Mouse (Mus musculus): Measurements from ENCODE around the gene Olfml2a.
A peak's percentile ranks its signal among the peaks of the same experiment; 100 is the strongest.

Olfml2a gene

DNA sequence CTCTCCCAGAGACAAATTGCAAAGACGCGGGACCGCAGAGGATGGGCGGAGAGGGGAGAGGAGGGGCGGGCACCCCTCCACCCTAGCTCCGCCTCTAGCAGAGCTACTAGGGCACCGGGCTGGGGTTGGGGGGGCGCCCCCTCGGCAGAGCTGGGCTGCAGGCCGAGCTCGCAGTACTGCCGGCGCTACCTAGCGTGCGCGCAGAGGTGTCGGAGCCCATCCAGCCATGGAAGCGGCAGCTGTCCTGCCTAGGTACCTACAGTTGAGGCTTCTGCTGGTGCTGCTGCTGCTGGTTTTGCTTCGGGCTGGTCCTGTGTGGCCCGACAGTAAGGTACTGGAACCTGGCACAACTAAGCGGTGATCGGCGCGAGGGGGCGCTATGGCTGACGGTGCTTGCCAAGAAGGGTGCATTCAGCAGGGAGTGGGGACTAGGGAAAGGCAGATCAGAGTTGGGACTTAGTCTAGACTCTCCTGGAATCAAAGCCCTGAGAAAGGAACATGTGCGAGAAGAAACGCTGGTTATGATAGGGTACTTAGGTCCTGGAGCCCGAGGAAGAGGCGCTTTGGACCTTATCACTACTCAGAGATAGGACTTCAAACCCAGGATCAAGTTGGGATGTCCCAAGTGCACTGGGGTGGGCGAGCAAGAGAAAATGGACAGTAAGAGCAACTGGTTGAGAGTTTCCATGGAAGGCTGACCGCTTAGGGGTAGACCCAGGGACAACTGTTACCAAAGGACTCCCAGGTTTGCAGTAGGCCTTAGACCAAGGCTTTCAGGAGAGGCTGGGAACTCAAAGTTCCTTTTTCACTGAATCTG is at the start of gene Olfml2a:
Gene Olfml2a, plus strand, starts transcription at position 128 of the 817 bp plus-strand sequence.
- peak; percentile 69 to 74 for DNase-seq (ENCODE audit: low spot score in 2 of 2)

DNA sequence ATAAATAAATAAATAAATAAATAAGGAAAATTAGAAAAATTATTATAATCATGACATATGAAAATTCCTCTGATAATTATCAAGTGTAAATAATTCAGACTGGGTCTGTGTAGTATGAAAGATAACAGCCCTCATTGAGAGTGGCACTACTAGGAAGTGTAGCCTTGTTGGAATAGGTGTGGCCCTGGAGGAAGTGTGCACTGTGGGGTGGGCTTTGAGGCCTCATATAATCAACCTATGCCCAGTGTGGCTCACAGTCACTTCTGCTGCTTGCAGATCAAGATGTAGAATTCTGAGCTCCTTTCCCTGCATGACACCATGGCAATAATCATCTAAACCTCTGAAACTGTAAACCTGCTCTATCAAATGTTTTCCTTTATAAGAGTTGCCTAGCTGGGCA is 28.9 kb upstream of the Olfml2a start:
- no peak for DNase-seq (ENCODE audit: low spot score in 2 of 2)

DNA sequence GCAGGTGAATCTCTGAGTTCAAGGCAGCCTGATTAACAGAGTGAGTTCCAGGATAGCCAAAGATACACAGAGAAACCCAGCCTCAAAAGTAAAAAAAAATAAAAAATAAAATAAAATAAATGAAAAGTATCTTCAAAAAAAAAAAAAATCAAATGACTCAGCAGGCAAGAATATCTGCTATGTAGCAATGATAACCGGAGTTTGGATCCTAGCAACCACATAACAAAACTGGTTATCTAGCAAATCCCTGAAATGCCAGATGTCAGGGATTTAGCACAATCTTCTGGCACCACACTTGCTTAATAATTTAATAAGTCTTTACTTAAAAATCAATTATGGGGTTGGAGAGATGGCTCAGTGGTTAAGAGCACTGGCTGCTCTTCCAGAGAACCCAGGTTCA is 27.5 kb upstream of the Olfml2a start:
- DNase-seq (ENCODE audit: low spot score in 2 of 2): no peak

DNA sequence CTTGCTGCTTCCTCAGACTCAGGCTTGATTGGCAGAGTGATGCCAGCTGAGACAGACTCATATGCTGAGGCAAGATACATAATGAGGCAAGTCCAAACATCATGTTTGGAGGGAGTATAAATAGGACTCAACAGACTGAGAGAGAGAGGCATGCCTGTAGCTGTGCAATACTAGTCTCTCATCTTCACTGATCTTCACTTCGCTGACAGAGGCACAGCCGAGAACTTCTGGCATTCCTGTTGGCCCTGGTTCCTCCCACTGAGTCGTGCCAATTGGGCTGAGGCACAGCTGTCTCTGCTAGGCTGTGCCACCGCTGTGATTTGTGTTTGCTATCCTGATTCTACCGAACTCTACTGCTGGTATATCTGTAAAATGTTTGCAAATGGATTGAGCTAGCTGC is 25.7 kb upstream of the Olfml2a start:
- DNase-seq (ENCODE audit: low spot score in 2 of 2): no peak

DNA sequence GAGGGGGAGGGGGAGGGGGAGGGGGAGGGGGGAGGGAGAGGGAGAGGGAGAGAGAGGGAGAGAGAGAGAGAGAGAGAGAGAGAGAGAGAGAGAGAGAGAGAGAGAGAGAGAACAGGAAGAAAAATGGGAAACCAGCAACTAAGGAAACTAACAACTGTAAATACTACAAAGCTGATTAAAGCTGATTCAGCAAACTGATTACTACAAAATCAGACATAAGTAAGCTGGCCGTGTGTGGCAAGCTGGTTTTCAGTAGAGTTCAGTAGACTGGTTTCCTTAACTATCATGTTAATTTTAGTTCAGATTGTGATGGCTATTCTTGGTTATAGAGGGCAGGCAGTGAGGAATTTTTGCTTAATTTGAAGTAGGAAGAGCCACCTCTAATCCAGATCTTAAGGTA is 23.2 kb upstream of the Olfml2a start:
- no peak for DNase-seq (ENCODE audit: low spot score in 2 of 2)

DNA sequence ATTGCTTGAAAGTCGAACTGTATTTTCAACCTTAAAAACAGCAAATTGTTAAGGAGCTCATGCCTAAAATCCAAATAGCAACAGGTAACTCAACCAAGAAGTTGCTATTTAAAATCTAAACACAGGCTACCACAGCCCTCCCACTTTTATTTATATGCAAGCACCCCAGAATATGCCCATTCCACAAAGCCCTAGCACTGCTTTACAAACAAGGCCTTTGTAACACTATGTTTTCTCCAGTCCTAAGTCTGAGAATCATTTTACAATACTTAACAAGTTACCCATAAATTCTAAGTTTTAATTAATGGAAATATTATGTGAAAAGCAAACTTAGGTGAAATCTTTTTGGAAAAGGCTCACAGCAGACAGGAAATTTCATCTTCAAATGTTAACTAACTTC is 17.3 kb upstream of the Olfml2a start:
- no peak for DNase-seq (ENCODE audit: low spot score in 2 of 2)

DNA sequence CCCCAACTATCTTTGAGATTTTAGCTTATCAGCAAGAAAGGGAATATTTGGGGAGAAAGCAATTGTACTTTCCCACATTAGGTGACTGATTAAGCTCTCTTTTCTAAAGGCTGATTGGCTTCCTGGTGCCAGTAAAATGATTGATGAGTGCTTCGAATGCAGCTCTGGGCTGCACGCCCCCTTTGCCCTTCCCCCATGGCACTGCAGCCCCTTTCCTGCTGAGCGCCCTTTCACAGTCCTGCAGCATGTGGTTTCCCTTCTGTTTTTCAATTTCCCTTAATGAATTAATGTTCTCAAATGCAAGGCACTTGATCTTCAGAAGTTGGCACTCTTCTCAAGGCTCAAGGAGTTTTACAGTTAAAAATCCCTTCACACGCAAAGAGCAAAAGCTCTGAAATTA is 16.8 kb upstream of the Olfml2a start:
- no peak for DNase-seq (ENCODE audit: low spot score in 2 of 2)

DNA sequence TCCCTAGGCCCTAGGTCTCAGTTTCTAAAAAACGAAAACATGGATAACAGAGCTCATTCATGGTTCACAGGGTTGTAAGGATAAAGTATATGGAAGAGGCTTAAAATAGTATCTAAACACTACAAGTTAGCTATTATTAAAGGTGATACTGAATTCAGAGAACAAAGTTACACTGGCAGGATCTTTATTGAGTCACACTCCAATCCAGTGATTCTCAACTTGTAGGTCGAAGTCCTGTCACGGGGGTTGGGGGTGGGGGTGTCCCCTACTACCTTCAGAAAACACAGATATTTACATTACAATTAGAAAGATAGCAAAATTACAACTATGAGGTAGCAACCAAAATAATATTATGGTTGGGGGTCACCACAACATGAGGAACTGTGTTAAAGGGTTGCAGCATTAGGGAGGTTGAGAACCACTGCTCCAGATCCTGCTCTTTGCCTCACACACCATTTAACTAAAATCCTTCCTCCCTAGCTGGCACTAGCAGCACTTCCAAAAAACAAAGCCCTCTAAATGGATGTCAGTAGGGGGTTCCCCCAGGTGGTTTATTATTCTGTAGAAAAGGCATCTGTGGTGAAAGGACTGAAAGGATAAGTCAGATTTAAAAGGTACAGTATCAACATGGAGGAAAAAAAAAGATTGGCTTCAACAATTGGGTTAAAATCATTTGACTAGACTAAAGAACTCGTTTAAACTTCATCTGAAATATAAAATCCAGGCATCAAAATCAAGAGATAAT is 14.7 kb upstream of the Olfml2a start:
- DNase-seq (ENCODE audit: low spot score in 2 of 2): no peak

DNA sequence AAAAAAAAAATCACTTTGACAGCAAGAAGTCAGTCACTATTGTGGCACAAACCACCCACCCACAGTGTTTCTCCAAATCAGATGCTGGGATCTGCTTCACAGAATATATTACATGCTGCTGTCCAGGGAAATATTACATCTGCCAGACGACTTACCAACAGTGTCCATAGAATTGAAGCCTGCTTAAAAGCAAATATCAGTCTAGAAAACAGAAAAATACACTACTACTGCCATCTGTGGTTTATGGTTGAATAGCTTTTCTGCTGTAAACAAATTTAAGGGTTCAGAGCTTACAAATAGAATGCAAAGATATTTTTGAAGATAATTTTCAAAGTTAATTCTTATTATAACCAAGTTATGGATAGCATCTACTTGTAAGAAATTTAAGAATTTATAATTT is 10.4 kb upstream of the Olfml2a start:
- DNase-seq (ENCODE audit: low spot score in 2 of 2): no peak

DNA sequence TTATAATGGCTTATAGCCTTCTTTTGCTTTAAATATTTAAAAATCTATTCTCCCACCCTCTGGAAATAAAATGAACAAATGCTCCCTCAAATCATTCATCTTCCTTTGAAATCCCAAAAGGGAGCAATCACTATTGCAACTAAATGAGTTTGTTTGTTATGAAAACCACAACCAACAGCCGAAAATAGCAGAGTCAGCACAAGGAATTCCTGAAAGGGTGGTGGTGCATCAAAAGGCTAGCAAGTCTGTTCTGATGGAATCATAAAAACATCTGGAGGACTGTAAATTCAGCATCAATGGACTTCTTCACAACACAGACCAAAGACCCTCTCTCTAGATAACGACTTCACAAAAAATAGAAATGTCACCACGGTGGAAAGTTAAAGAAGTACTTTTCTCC is 8.3 kb upstream of the Olfml2a start:
- no peak for DNase-seq (ENCODE audit: low spot score in 2 of 2)

DNA sequence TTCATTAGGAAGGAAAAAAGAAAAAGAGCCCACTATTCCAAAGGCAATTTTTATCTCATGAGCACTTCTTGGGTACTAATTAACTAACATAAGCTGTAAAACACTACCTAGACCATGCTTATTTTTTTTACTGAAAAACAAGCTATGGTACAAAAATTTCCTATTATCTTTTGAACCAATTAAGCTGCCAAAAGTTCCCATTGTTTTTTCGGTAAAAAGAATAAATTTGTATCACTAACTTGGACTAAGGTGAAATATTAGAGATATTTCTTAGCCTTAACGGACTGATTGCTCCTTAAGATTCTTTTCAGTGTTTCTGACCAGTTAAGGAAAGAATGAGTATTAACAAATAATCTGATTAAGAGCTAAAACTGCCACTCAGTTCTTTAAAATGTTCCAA is 7.9 kb upstream of the Olfml2a start:
- no peak for DNase-seq (ENCODE audit: low spot score in 2 of 2)

DNA sequence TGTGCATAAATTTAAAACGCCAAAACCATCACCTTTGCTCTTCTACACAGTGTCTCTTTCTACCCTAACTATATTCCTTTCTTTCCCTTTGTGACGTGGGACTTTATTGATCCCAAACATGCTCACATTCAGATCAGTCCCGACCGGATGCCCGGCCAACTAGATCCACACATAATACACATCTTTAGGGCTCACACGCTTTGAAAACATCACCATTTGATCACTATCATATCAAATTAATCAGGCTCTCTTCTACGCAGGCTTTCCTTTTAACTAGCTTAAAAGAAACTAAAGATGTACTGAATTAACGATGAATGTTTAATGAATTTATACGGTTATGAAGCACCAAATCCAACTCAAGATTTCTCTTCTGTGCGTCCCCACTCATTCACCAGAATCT is 7.2 kb upstream of the Olfml2a start:
- no peak for DNase-seq (ENCODE audit: low spot score in 2 of 2)

DNA sequence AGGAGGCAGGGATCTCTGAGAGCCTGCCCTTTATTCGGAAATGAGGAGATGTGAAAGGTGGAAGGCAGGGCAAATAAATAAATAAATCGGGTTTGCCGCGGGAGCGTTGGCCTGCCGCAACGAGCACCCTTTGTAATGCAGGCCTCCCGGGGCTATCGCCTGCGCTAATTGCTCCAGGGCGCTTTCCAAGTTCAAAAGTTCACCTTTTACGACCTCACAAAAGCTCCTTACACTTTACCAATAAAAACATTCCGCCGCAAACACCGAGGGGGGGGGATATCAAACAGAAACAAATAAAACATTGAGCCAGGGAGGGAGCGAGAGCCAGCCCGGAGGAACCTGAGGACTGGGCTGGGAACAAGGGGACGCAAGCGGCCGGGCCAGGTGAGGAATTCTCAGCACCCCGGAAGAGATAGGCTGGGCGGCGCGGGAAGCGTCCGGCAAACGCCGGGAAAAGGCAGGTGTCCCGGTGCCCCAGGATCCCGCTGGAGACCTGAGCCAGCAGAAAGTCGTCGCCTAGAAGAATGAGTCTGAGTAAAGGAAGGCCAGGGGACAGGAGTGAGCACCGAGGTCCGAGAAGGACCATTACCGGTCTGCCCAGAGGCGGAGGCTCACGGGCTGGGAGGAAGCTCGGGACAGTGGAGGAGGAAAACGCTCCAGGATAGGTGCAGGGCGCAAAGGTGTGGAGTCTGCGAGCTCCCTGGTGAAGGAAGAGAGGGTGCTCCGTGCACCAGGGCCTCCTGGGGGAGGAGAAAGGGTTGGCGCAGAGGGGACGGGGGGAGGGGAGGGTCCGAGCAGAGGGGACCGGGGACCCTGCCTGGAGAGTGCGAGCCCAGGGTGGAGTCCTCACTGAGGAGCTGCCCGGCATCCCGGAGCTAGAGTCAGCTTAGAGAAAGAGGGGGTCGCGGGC is 6.4 kb upstream of the Olfml2a start:
- peak in 1 of 2 experiments; percentile 38 for DNase-seq (ENCODE audit: low spot score in 2 of 2)

DNA sequence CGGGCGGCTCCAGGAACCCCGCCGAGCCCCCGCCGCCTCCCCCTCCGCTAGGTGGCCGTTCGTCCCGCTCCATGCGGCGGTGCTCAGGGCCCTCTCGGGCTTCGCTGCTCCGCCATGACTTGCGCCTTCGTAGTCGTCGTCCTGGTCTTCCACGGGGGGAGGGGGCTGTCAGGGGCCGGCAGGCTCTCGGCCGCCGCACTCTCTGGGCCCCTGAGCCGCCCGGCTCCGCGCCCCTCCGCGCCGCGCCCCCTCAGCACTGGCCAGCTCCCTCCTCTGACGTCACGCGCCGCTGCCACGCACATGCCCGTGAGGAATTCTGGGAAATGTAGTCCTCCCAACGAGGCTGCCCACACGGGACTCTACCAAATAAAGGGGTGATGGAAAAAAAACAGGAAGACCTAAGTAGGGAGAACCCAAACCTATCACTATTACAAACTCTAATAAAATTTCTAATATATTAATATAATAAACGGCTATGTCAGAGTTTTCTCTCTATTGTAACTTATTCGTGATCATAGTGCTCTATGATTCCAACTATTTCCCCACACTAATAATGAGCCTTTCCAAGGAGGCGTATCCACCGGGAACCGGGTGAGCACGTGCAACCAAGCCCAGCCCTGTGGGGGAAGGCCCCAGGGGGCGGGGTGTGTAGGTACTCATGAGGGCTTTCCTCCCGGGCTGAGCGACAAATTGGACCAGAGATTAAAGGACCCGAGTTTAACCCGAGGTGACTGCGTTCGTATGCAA is 5.5 kb upstream of the Olfml2a start:
- peak; percentile 91 to 95 for DNase-seq (ENCODE audit: low spot score in 2 of 2)

DNA sequence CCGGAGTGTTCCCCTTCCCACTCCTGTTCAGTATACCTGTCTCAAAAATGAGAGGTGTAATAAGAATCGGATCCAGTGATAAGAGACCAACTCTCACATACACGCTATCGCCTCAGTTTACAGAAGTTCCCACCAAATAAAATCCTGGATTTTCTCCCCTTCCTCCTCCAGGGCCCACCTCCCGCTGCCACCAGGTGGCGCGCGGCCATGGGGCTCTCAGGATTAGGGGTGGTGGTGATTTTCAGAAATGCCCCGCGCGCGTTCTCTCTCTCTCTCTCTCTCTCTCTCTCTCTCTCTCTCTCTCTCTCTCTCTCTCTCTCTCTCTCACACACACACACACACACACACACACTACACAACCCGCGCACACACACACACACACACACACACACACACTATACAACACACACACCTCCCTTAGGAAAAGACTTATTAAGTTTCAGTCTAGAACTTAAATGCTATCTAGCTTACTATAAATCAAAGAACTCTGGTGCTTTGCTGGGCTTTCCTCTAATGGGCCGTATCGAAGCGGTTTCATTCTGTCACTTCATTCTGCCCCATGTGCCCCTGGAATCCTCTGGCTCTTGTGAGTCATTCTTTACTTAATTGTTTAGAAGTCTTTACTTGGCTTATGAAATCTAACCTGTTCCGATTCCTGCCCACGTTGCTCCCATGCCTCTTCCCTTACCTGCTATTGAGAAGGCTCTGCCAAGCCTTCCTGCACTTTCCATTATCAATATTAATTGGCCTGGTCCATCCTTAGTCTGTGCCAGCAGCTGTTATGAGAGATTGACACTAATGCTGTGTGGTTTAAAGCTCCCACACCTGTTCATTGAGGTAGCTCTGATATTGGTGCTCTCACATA is 4.4 kb upstream of the Olfml2a start, which contains the start of gene Nr6a1:
Gene Nr6a1, minus strand, starts transcription at position 574 of the 865 bp plus-strand sequence.
- DNase-seq (ENCODE audit: low spot score in 2 of 2): peak; percentile 46 to 62

DNA sequence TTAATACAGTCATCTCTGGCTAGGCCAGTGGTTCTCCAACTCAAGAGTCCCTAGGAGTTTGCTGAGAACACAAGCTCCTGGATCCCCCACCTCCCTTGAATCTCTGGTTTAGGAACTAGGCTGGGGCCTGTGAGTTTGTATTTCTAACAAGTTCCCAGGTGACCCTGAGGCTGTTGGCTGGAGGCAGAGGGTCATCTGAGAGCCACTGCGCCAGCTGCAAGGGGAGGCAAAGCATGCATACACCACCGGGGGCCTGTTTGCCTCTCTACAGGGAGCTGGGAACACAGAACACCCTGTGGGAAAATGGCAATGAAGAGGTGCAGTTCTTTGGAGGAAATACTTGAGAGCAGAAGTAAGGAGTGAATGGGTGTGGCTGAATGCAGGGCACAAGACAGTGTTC is 1.5 kb upstream of the Olfml2a start:
- no peak for DNase-seq (ENCODE audit: low spot score in 2 of 2)

DNA sequence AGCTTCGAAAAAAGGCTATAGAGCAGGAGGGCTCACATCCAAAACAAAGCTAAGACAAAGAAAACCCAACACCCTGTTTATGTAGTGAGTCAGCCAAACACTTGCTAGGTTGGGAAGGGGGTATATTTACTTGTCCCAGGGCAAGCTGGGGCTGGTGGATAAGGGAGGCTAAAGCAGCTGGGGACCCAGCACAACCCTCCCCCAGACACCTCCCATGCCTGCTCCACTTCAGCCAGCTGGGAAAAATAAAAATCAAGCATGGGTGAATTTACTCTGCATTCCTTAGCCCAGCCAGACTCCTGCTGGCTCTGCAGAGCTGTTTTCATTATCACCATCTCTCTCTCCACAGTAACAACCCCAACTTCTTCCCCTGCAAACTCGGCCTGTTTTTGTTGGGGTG is 2.2 kb downstream of the Olfml2a start:
- DNase-seq (ENCODE audit: low spot score in 2 of 2): no peak

DNA sequence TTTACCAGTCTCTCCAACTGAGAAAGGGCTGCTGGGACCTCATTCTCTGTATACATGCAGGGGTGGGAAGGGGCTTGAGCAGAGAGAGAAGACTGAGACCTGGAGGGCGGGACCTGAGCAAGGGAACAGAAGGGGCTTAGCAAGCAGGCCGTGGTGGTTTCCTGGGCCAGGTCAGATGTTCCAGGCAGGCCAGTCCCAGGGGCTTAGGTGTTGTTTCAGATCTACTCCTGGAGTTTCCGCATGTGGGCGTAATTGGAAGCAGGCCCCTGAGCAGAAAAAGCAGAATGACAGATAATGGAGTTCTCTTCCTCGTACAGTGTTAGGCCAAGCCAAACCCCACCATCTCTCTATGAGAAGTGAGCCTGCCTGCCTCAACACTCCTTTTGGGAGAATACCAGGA is 3.2 kb downstream of the Olfml2a start:
- DNase-seq (ENCODE audit: low spot score in 2 of 2): no peak

DNA sequence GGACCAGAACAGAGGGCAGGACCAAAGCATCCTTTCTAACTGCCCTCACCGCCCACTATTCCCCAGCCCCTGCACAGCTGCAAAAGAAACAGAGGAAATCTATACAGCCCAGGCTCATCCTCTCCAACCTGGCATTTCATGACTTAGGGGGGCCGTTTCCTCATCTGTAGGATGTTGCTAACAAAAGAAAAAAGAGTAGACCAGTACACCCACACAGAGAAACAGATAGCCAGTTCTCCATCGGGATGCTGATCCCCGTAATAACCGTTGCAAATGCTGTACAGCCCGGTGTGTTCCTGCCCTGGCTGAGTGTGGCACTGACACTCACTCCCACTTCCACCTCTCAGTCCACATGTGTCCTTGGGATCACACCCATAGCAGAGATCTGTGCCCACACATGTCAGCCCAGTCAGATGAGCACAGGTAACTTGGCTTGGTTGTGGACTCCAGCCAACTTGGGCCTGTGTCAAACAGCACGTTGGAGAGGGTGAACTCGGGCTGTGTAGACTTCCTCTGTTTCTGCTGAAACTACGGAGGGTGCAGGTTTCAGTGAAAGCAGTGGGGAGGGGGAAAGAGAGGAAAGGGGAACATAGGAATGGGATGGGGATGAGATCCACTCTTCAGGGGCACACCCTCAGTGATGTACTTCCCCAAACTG is 5.1 kb downstream of the Olfml2a start:
- DNase-seq (ENCODE audit: low spot score in 2 of 2): no peak

DNA sequence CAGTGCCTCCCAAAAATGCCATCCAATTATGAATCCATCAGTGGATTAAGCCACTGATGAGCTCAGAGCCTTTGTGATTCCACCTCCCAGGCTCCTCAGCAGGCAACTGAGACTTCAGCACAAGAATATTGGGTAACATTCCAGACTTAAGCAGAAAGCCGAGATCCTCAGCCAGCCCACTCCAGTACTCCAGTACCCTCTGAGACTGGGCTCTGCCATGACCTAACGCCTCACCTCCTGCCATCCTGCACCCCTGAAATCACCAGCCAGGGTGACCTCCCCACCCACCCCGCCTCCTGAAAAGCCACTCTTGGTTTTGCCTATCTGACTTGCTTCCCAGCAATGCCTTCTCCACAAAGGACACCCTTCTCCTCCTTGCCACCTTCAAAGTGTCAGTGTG is 5.6 kb downstream of the Olfml2a start:
- DNase-seq (ENCODE audit: low spot score in 2 of 2): no peak

Measured in thymus, postnatal 10 days (tissue).